10 mouse cellular contexts compared by ENCODE assay signal in the genomic region with DNA sequence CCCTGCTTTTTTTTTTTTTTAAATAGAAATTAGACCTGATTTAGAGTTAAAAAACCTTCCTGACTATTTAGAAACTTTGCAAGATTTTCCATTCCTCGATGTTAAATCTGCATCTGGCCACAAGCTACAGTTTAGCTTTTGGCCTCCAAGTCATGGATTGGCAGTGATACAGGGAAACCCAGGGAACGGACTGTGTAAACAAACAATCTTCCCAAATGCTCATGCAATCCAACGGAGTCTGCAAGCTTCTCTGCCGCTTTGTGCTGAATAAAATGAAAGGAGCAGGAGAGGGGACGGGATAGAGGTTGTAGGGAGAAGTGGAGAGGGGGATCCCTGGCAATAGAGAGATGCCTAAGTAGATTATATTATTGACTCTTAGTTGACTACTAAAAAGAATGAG. TPM values are rescaled to one million over a fixed set of nuclear protein-coding genes. Genes with fewer than 3 reads are reported as not detected.
DNase-seq lines count a peak whose midpoint lies in the region; ATAC-seq lines count a peak whose summit lies in the region.
"Had no signal": no experiment of that assay in that cellular context is flagged by ENCODE, and none has a peak within 500 bp of the region (broad histone marks: within the 10 kb centered on the region; RNA-seq: fewer than 3 reads in every experiment).

No protein-coding gene starts in this region.

- WGBS in embryonic facial prominence, embryonic 14.5 days, result 56% methylated on average over 5 of the region's 5 CpGs
- WGBS in embryonic facial prominence, embryonic 10.5 days, result 68% methylated on average over 5 of the region's 5 CpGs
- 86% methylated on average over 5 of the region's 5 CpGs for WGBS in forebrain, embryonic 11.5 days

- H3K9me3 ChIP-seq in embryonic facial prominence, embryonic 14.5 days (ENCODE audit: control insufficient read depth, low read length), result no peaks in the 10 kb centered on the region
- no peaks in the 10 kb centered on the region for H3K9me3 ChIP-seq in embryonic facial prominence, embryonic 10.5 days
- H3K9me3 ChIP-seq in forebrain, embryonic 11.5 days (ENCODE audit: control insufficient read depth, low read length), result no peaks in the 10 kb centered on the region
- H3K9me3 ChIP-seq: embryonic facial prominence, embryonic 12.5 days had no signal

- 0 out of 2 replicates have a peak, but pooled peaks have one; percentile 47 for ATAC-seq in embryonic facial prominence, embryonic 14.5 days (ENCODE audit: low read depth)
- no peak for ATAC-seq in forebrain, embryonic 11.5 days (replicated peaks; ENCODE audit: low FRiP score)

- H3K4me1 ChIP-seq in embryonic facial prominence, embryonic 14.5 days (ENCODE audit: control insufficient read depth, insufficient read depth, low read length), result 0 out of 2 replicates have a peak, but pooled peaks cover 3% of the 10 kb centered on the region
- peaks cover 5% of the 10 kb centered on the region; the same call in 1 of the 2 replicates for H3K4me1 ChIP-seq in embryonic facial prominence, embryonic 10.5 days
- no peaks in the 10 kb centered on the region for H3K4me1 ChIP-seq in forebrain, embryonic 11.5 days (replicated peaks; ENCODE audit: control insufficient read depth, insufficient read depth, low read length)
- H3K4me1 ChIP-seq: embryonic facial prominence, embryonic 12.5 days had no signal

- no peaks in the 10 kb centered on the region for H3K36me3 ChIP-seq in embryonic facial prominence, embryonic 14.5 days (ENCODE audit: control insufficient read depth, insufficient read depth, low read length)
- H3K36me3 ChIP-seq in embryonic facial prominence, embryonic 10.5 days (replicated peaks), result no peaks in the 10 kb centered on the region
- H3K36me3 ChIP-seq in forebrain, embryonic 11.5 days (ENCODE audit: control insufficient read depth, insufficient read depth, low read length), result no peaks in the 10 kb centered on the region
- H3K36me3 ChIP-seq: embryonic facial prominence, embryonic 12.5 days had no signal

- DNase-seq in embryonic facial prominence, embryonic 14.5 days (ENCODE audit: low spot score), result peak; percentile 69
- no peak for DNase-seq in embryonic facial prominence, embryonic 10.5 days (ENCODE audit: low spot score)
- DNase-seq in right cerebral cortex, postnatal 10 days (ENCODE audit: low spot score in 2 of 2), result peak; percentile 28 to 42
- DNase-seq in right cerebral cortex, postnatal 25 days, result no peak
- DNase-seq in kidney, postnatal 14 days, result peak; percentile 61
- DNase-seq in testis, postnatal 14 days (ENCODE audit: low spot score), result peak; percentile 21
- DNase-seq in forebrain, embryonic 11.5 days (ENCODE audit: low spot score), result no peak
- DNase-seq in c-Kit-positive CD71-positive TER-119-positive erythroid progenitor cells, embryonic 14.5 days (ENCODE audit: low spot score), result no peak

- H3K4me2 ChIP-seq in embryonic facial prominence, embryonic 14.5 days (ENCODE audit: low read depth, low read length), result no peak overlapping the region
- no peak overlapping the region for H3K4me2 ChIP-seq in forebrain, embryonic 11.5 days (ENCODE audit: low read depth, low read length, severe bottlenecking)
- H3K4me2 ChIP-seq: embryonic facial prominence, embryonic 12.5 days had no signal

- H3K27ac ChIP-seq in embryonic facial prominence, embryonic 14.5 days (replicated peaks; ENCODE audit: low read depth, low read length), result no peak overlapping the region
- H3K27ac ChIP-seq in embryonic facial prominence, embryonic 10.5 days (replicated peaks), result no peak overlapping the region
- no peak overlapping the region for H3K27ac ChIP-seq in forebrain, embryonic 11.5 days (ENCODE audit: low read depth, low read length)
- H3K27ac ChIP-seq: embryonic facial prominence, embryonic 12.5 days; macrophage had no signal

- no peak overlapping the region for H3K9ac ChIP-seq in embryonic facial prominence, embryonic 14.5 days (ENCODE audit: low read depth, low read length)
- no peak overlapping the region for H3K9ac ChIP-seq in forebrain, embryonic 11.5 days (ENCODE audit: low read length)
- H3K9ac ChIP-seq: embryonic facial prominence, embryonic 12.5 days had no signal

- no peaks in the 10 kb centered on the region; the same call in 1 of the 2 replicates for H3K27me3 ChIP-seq in embryonic facial prominence, embryonic 14.5 days (replicated peaks; ENCODE audit: control insufficient read depth, insufficient read depth, low read length)
- no peaks in the 10 kb centered on the region for H3K27me3 ChIP-seq in embryonic facial prominence, embryonic 10.5 days (replicated peaks; ENCODE audit: low read depth, poor library complexity, severe bottlenecking)
- no peaks in the 10 kb centered on the region for H3K27me3 ChIP-seq in forebrain, embryonic 11.5 days (ENCODE audit: control insufficient read depth, insufficient read depth, low read length)
- H3K27me3 ChIP-seq: embryonic facial prominence, embryonic 12.5 days had no signal

- H3K4me3 ChIP-seq in embryonic facial prominence, embryonic 14.5 days (ENCODE audit: low read depth, low read length), result no peak overlapping the region
- H3K4me3 ChIP-seq in embryonic facial prominence, embryonic 10.5 days, result no peak overlapping the region
- no peak overlapping the region for H3K4me3 ChIP-seq in forebrain, embryonic 11.5 days (ENCODE audit: low read depth, low read length)
- H3K4me3 ChIP-seq: embryonic facial prominence, embryonic 12.5 days had no signal

RNA-seq across cellular contexts. Expression of gene Mamdc2, which starts 47.8 kb away (rescaled TPM):
- 5.6 and 7.5 TPM in 2 replicates for polyA plus RNA-seq in embryonic facial prominence, embryonic 14.5 days (2014; fragmentation: Nextera tagmentation; extraction: Ambion mirVana)
- 0.98 and 1.2 TPM in 2 replicates for polyA plus RNA-seq in embryonic facial prominence, embryonic 10.5 days (2016; fragmentation: Nextera tagmentation; extraction: Ambion mirVana)
- polyA plus RNA-seq in forebrain, embryonic 11.5 days (2014; fragmentation: Nextera tagmentation; extraction: Ambion mirVana), result 1.2 and 1.3 TPM in 2 replicates

Comparison
In these comparisons a context has a peak if more than half of its experiments do, and no peak if none do; other contexts are left out.
1. DNase-seq: peak in embryonic facial prominence, embryonic 14.5 days (single experiment), right cerebral cortex, postnatal 10 days (2 of 2), kidney, postnatal 14 days (single experiment) and testis, postnatal 14 days (single experiment); none in embryonic facial prominence, embryonic 10.5 days (single experiment), right cerebral cortex, postnatal 25 days (single experiment), forebrain, embryonic 11.5 days (single experiment) and c-Kit-positive CD71-positive TER-119-positive erythroid progenitor cells, embryonic 14.5 days (single experiment).